Mouse (Mus musculus): ENCODE results near the gene Gm10306. TPM values are rescaled to one million over a fixed set of nuclear protein-coding genes. Genes with fewer than 3 reads are reported as not detected.

Gm10306 gene
- polyA plus RNA-seq, 1 experiment from 2014 or later, result not detected

GRCm38 (mm10) chr4:94602496-94603030 is 46.2 kb downstream of the Gm10306 start:
- DNase-seq (ENCODE audit: low spot score) (peak; percentile 91), ATAC-seq (replicated peaks; ENCODE audit: low FRiP score, low TSS enrichment, low read depth) (no peak; the same call in 1 of the 2 replicates)
- no peaks in the 10 kb centered on the region for H3K27me3 ChIP-seq (replicated peaks; ENCODE audit: control insufficient read depth, insufficient read depth, low read length)
- peaks cover 11% of the 10 kb centered on the region for H3K4me1 ChIP-seq (replicated peaks; ENCODE audit: control insufficient read depth, insufficient read depth, low read length)
- peak overlapping the region; percentile 77 for H3K4me2 ChIP-seq (ENCODE audit: low read length)
- H3K9ac ChIP-seq (ENCODE audit: low read length), result peak overlapping the region; percentile 95
- H3K9me3 ChIP-seq (ENCODE audit: control insufficient read depth, low read length), result no peaks in the 10 kb centered on the region
- H3K4me3 ChIP-seq (ENCODE audit: low read depth, low read length), result peak overlapping the region; percentile 96
- no peaks in the 10 kb centered on the region for H3K36me3 ChIP-seq (ENCODE audit: control insufficient read depth, insufficient read depth, low read length)
- WGBS, result under 1% methylated on average over 33 of the region's 33 CpGs
- peak overlapping the region; percentile 92 for H3K27ac ChIP-seq (ENCODE audit: low read depth)

GRCm38 (mm10) chr4:94603031-94603629 is 46.8 kb downstream of the Gm10306 start, which contains the start of gene Plaa:
Gene Plaa, minus strand, starts transcription at chr4:94603244.
- peak within 1 kb of the TSS; percentile 92 for H3K27ac ChIP-seq (ENCODE audit: low read depth)
- H3K36me3 ChIP-seq (ENCODE audit: control insufficient read depth, insufficient read depth, low read length), result no peaks in the 10 kb centered on the region
- H3K4me1 ChIP-seq (replicated peaks; ENCODE audit: control insufficient read depth, insufficient read depth, low read length), result peaks cover 11% of the 10 kb centered on the region
- ATAC-seq (replicated peaks; ENCODE audit: low FRiP score, low TSS enrichment, low read depth) (peak; percentile 99), DNase-seq (ENCODE audit: low spot score) (peak; percentile 98)
- no peaks in the 10 kb centered on the region for H3K27me3 ChIP-seq (replicated peaks; ENCODE audit: control insufficient read depth, insufficient read depth, low read length)
- peak within 1 kb of the TSS; percentile 95 for H3K9ac ChIP-seq (ENCODE audit: low read length)
- peak within 1 kb of the TSS; percentile 96 for H3K4me3 ChIP-seq (ENCODE audit: low read depth, low read length)
- no peaks in the 10 kb centered on the region for H3K9me3 ChIP-seq (ENCODE audit: control insufficient read depth, low read length)
- peak within 1 kb of the TSS; percentile 90 for H3K4me2 ChIP-seq (ENCODE audit: low read length)
- under 1% methylated on average over 61 of the region's 61 CpGs for WGBS

- Histone ChIP-seq H3K36me3 (ENCODE audit: control insufficient read depth, insufficient read depth, low read length) (no peaks in the 10 kb centered on the region), H3K27me3 (replicated peaks; ENCODE audit: control insufficient read depth, insufficient read depth, low read length) (no peaks in the 10 kb centered on the region), H3K4me2 (ENCODE audit: low read length) (no peak overlapping the region), H3K27ac (ENCODE audit: low read depth) (no peak overlapping the region), H3K4me1 (replicated peaks; ENCODE audit: control insufficient read depth, insufficient read depth, low read length) (peaks cover 11% of the 10 kb centered on the region), H3K9ac (ENCODE audit: low read length) (no peak overlapping the region), H3K4me3 (ENCODE audit: low read depth, low read length) (no peak overlapping the region), H3K9me3 (ENCODE audit: control insufficient read depth, low read length) (no peaks in the 10 kb centered on the region)
- WGBS, result 88% methylated on average over 2 of the region's 2 CpGs
- DNase-seq (ENCODE audit: low spot score), result no peak
- ATAC-seq (replicated peaks; ENCODE audit: low FRiP score, low TSS enrichment, low read depth), result no peak
Observed at GRCm38 (mm10) chr4:94604452-94605019, 48.2 kb downstream of the Gm10306 start.

DNA sequence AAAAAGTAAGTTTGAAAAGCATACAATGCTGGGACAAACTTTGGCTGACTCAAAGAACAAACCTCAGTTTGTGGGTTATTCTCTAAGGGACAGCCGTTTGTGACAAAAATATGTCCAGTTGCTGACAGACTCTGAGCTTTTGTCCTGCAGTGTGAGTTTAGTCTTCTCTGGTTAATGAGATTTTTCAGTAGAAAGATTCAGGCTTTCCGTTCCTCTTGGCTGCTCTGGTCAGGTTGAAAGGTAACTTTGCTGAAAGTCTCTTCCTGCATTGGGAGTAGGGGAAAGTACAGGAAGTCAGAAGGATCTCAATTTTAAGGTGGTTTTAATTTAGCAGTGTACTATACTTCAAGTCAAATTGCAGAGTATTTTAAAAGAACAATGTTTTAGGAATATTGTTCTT is 49.2 kb downstream of the Gm10306 start:
- Histone ChIP-seq H3K4me1 (replicated peaks; ENCODE audit: control insufficient read depth, insufficient read depth, low read length) (peaks cover 11% of the 10 kb centered on the region), H3K9me3 (ENCODE audit: control insufficient read depth, low read length) (no peaks in the 10 kb centered on the region), H3K27ac (ENCODE audit: low read depth) (no peak overlapping the region), H3K4me3 (ENCODE audit: low read depth, low read length) (no peak overlapping the region), H3K27me3 (replicated peaks; ENCODE audit: control insufficient read depth, insufficient read depth, low read length) (no peaks in the 10 kb centered on the region), H3K9ac (ENCODE audit: low read length) (no peak overlapping the region), H3K4me2 (ENCODE audit: low read length) (no peak overlapping the region), H3K36me3 (ENCODE audit: control insufficient read depth, insufficient read depth, low read length) (no peaks in the 10 kb centered on the region)
- ATAC-seq (replicated peaks; ENCODE audit: low FRiP score, low TSS enrichment, low read depth) (no peak), DNase-seq (ENCODE audit: low spot score) (no peak)
- WGBS, result 91% methylated on average over 2 of the region's 2 CpGs

Other genes starting within 250 kb of the Gm10306 start
- 17.2 and 19.3 TPM in 2 replicates for gene Caap1, start 250 bp downstream of the Gm10306 start, polyA plus RNA-seq (2014; fragmentation: Nextera tagmentation; extraction: Ambion mirVana)
- gene Plaa, start 46.7 kb downstream of the Gm10306 start, polyA plus RNA-seq (2014; fragmentation: Nextera tagmentation; extraction: Ambion mirVana), result 63.9 and 67.2 TPM in 2 replicates
- gene Ift74, start 57.9 kb downstream of the Gm10306 start, polyA plus RNA-seq (2014; fragmentation: Nextera tagmentation; extraction: Ambion mirVana), result 24.2 and 26.2 TPM in 2 replicates
- 0.46 and 0.47 TPM in 2 replicates for gene Lrrc19, start 93.6 kb downstream of the Gm10306 start, polyA plus RNA-seq (2014; fragmentation: Nextera tagmentation; extraction: Ambion mirVana)
- gene Tek, start 182.7 kb downstream of the Gm10306 start, polyA plus RNA-seq (2014; fragmentation: Nextera tagmentation; extraction: Ambion mirVana), result 12.1 and 13.7 TPM in 2 replicates

All from intestine, embryonic 14.5 days (tissue).